Mouse (Mus musculus) heart, postnatal 4 days (tissue): ENCODE measurements at regions not wholly inside any gene's neighbourhood (a gene's known extent, or its start where the extent isn't known, plus 50 kb on each side); places are given as distances from the start of the nearest gene placed in this dataset.
A peak's percentile ranks its signal among the peaks of the same experiment; 100 is the strongest.
"Not testable (repeated sequence)": the region's sequence is repeated elsewhere in the genome, so short reads cannot be mapped to it uniquely, and the experiment has no call there.

ENCODE experiments used
- DNase-seq: peaks from one replicate; pipeline ENCODE4 v3.0.0; 2021

DNA sequence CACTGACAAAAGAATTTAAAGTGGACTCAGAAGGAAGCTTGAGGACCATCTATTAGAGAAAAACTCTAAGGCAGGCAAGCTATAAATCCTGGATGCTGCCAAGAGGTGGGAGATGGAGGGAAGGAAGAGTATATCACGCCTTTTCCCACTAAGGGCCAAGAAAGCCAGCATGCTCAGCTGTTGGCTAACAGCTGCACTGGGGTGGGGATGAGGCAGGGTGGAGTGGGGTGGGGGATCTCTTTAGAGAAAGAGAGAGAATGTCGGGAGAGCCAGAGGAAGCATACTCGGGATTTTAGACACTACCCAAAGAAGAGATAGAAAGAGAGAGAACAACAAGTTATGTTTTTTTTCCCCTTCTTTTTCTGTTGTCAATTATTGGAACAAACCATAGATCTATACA is 115.2 kb upstream of the Shb start:
- no peak for DNase-seq

DNA sequence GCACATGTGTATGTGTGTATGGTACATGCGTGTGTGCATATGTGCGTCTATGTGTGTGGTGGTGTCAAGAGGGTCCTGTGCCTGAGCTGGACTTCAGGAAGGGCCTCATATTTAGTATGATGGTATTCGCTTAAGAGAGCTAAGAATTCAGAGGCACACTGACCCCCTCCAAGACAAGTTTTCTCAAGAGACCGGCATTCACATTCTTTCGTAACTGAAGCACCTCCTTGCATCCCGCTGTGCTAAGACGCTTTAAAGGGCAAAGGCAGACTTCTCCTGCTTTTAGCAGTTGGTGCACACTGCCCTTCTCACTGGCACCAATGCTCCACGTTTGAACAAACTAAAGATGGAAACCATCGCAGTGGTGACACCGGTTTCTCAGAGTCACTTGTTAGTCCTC is 110.3 kb upstream of the Shb start:
- no peak for DNase-seq

DNA sequence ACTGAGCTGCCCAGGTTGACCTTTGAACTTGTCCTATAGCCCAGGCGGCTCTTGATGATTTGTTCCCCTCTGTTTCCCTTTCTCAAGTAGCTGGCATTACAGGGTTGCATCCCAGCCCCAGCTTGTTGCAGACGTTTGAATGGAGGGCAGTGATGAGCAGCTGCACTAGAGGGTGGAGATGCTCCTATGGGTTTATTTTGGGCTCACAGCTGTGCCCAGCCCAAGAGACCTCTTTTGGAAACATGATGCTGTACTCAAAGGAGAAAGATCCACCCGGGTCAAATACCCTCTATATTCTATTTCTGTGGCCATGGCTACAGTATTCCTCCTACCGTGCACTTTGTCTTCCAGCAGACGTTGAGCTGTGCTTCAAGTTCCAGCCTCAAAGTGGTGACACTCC is 109.0 kb upstream of the Shb start:
- no peak for DNase-seq

DNA sequence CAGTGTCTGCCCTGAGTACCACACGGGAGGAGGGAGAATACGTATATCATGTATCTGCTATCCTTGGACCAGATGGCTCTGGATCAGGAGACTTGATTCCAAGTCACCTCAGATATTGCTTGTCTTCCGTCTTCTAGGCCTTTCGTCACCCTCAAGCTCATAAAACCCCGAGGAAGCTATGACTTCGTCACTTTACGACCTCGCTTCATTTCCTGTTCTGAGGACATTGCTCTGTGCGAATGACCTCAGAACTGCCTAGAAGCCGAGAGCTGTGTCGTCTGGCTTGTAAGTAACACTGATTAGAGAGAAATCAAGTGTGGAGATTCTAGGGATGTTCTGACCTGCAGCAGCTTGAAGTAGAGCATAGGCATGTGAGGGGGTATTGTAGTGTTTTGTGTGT is 108.4 kb upstream of the Shb start:
- no peak for DNase-seq

DNA sequence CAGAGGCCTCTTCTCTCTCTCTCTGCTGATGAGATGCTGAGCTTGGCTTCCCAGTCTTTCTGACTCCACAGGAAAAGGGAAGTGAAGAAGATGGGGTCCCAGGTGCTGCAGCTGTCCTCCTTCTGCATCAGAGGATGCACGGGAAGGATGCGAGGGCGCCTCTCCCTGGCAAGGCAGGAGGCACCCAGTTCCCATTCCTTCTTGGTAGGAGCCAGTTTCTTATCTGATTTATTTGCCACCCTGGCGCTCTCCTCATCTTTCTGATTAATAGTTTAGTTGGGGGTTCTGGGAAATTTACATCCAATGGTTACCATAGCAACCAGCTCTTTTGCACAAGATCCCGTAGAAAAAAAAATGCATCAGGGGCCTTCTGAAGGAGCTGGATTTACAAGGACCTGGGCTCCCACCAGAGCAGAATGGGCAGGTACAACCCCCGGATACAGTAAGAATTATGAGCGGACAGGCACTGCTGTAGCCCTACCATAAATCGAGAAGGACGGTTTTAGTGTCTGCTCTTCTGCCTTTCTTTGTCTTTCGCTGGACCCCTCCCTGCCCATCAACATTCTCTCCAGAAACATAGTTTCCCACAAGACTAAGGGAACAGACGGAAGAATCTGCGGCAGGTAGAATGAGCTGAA is 107.2 kb upstream of the Shb start:
- DNase-seq: no peak

DNA sequence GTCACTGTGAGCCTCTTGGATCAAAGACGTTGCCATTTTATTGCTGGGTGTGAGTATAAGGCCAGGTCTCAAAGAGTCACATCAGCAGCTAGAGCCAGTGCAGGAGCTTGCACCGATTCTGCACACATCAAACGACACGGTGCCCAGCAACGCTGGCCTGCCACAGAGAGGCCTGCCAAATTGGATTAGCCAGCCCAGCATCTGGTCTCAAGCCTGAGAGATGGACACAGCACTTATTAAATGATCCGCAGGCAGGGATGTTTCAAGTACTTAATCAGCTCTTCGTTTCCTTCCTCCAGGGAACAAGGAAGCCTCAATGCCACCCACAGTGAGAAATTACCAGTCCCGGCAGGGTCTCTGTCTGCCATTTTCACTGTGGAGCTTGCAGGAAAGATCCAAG is 106.1 kb upstream of the Shb start:
- DNase-seq: no peak

DNA sequence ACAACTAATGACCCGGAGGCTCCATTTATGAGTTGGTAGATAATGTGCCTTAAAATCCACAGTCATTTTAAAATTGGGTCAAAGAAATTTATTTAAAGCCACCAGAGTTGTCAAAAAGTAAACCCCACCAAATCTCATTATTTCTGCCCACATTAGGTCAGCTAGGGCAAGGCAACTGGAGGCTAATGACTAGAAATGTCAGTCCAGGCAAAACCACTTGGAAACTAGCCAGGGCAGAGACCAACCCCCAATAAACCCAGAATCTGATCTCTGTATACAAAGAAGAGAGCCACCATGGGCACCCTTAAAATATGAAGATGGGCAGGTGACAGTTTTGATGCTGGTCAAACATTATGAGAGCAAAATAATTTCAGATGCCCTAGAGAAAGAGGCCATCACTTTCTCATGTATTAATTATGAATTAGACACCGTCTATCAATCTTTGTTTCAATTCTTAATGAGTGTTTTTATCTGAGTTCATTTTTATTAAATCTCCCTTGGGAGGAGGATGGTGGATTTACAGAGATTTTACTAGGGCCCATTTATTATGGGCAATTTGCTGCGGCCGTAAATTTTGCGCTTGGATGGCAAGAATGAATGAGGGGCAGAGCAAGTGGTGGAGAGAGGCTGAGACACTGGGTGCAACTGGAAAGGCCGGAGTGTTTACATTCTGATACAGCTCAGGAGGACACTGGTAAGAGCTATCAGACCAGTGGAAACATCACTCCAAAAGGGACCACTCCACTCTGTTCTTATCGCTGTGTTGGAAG is 99.2 kb upstream of the Shb start:
- DNase-seq: no peak

DNA sequence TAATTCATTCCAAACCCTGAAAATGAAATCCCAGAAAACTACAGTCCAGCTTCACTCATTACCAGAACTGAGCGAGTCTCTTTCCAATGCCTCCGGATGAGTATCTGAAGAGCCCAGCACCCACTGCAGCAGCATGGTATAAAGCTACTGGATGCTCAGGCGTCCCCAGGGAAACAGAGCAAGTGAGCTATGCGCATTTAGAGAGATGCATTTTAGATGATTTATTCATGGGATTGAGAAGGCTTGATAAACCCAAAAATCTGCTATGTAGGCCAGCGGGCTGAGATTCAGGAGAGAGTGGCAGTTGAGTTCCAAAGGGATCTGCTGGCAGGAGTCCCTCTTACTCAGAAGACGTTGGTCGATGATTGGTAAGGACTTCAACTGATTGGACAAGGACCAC is 93.4 kb upstream of the Shb start:
- DNase-seq: no peak

DNA sequence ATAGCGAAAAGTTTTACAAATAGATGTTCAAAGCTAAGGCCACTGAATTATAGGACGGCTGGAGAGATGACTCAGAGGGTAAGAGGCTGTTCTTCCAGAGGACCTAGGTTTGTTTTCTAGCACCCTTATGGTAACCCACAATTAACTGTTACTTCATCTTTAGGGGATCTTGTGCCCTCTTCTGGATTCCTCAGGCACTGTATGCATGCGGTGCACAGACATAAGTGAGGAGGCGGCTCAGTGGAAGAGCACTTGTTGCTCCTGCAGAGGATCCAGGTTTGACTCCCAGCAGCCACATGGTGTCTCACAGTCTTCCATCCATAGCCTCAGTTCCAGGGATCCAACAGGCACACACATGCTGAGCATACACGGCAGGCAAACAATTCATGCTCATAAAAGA is 89.7 kb upstream of the Shb start:
- no peak for DNase-seq

DNA sequence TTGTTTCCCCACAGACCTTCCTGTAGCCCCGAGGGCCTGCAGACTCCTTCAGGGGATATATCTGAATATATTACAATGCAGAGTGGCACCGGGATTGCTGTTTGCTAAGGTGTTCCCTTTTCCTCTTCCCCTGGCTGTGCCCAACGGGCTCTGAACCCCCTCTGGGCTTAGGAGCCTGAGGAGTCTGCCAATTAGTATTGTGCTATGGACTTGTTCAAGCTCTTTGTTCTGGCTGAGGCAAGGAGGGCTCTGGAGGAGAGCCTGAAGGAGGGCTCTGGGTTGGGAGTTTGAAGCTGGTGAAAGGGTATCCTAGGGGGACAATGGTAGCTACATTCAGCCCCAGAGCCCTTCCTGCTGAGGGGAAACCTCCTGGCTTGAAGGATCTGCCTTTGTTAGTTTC is 84.9 kb upstream of the Shb start:
- DNase-seq: no peak

DNA sequence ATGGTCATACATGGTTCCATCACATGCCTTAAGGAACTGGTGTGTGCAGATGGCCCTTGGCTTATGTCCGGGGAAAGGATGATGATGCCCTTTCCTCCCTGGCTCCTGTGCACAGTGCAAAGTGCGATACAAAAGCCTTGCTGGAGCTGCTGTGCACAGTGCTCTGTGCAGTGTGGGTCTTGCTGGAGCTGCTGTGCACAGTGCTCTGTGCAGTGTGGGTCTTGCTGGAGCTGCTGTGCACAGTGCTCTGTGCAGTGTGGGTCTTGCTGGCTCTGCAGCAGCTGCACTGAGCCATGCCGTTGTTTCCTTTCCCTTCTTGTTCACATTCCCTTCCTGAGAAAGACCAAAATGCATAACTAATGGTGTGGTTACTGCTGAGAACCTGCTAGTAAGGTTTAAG is 81.2 kb upstream of the Shb start:
- DNase-seq: not testable (repeated sequence)

DNA sequence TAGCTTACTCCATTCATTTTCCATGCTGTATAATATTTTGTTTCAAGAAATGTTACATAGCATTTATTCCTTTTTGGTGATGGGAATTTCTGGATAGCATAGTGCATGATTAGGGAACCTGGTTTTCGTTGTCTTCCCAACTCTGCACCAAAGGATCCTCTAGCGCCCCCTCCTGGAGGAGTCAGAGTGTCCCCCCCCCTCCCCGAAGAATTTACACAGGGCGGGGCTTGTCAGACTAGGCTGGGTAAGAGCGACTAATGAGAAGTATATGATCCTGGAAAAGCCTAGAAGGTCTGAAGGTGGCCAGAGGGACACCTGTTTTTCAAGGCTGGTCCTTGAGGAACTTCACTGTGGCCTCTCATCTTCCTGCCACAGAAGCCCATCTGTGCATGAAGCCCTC is 79.9 kb upstream of the Shb start:
- peak; percentile 73 for DNase-seq

DNA sequence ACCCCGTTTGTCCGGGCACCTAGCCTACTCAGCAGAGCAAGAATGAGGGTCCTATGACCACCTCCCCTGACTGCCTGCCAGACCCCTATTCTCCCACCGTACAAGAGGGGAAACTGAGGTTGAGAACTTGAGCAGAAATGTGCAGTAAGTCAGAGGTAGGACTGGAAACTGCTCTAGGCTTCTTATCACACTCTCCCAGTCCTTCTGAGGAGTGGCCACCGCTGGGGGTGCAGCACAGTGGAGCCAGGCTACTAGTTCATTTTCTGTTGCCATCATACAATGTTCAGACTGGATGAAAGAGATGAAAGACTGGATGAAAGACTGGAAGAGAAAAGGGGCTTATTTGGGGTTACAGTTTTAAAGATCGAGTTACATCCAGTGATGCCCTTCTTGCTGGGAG is 78.7 kb upstream of the Shb start:
- no peak for DNase-seq

DNA sequence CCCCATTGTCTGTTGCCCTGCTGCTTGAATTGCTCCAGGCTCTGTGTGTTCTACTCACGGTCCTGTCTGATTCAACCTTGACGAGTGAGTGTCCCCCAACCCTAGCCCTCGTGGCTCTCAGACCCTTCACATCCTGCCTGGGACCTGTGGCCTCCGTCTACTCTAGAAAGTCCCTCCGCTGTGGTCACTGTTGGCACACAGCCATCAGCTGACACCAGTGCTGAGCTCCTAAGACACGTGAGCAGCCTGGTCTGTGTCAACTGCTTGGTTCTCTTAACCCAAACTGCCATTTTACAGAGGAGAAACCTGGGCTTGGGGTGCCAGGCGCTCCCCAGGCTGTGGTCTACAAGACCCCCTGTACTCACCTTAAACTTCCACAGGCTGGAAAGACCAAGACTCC is 74.3 kb upstream of the Shb start:
- peak; percentile 55 for DNase-seq

DNA sequence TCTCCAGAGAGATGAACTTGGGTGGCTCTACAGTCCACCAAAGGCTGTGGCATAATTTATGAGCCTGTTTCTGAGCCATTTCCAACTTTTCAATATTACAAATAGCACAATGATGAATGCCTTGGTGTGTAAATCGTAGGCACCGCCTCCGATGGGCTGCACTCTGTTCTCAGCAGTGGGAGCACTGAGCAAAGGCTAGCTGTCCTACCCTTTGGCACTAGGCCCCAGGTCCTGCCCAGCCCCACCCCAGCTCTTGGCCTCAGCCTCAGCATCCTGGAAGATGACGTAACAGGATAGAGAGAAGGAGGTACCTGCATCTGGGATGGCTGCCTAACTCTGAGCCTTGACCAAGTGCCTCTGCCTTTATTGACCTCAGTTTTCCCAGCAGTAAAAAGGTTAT is 73.4 kb upstream of the Shb start:
- DNase-seq: no peak

DNA sequence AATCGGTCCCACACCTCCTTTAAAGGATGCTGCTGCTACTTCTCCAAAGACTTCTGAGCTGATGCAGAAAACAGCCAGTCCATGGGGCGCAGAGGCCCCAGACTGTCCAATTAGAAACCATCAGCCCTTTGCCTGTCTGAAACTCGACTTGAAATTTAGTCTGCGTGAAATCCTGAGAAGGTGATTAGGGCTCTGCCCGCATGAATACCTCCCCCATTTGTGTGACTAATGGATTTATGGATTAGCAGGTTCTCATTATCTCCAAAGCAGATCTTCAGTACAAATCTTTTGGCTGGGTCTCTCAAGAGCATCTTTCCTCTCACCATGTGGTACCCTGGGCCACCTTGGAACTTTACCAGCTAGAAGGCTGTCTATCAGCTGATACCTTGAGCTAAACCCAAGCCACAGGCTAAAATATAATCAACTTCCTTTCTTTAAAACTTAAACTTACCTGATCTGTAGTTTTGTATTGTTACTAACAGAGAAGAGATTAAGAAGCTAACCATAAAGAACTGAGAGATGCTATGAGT is 72.1 kb upstream of the Shb start:
- no peak for DNase-seq

DNA sequence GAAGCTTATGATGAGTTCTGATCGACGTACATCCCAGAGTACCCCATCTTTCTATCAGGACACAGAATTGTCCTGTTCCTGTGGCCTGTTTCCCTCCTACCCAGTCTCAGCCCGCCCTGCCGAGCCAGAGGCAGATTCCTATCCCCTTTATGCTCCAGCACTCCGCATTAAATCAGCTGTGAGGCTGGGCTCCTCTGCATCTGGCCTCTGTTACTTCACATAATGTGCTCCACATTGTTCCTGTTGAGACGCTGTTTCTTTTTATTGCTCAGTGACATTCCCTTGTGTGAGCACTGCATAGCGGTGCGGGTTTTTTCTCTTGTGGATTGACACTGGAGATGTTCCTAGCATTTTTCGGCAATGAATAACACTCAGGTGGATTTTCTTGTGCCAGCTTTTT is 68.2 kb upstream of the Shb start:
- no peak for DNase-seq

DNA sequence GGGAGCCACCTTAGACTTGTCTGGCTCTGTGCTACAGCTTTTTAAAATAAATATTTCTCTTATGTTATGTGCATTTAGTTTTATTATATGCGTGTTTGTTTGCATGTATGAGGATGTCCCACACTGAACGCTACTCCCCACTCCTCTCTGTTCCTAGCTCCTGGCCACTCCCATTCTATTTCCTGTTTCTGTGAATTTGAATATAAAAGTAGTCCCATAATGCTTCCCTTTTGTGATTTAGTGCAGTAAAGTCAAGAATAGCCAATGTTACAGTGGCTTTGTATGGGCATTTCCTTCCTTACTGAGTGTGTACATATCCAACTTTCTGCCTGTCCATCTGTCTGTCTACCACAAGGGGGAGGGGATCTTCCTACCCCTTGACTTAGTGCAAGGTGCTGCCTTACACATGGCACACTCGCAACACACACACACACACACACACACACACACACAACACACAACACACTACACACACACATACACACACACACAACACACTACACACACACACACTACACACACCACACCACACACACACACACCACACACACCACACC is 61.2 kb upstream of the Shb start:
- no peak for DNase-seq

DNA sequence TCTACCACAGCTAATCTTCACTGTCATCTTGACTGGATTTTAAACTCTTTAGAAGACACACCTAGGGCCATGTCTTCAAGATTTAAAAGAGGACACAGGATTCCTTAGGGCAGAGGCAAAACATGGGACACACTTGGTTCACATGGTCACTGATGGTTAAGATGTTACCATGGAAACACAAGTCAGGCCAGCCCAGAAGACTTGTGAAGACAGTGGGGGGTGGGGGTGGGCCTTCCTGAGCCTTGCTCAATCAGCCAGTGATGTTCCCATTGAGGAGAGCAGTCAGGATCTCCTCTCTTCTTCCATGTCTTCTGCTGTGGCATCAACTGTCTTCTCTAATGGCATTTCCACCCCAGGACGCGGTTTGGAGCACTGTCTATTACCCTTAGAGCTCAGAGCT is 60.5 kb upstream of the Shb start:
- DNase-seq: no peak

DNA sequence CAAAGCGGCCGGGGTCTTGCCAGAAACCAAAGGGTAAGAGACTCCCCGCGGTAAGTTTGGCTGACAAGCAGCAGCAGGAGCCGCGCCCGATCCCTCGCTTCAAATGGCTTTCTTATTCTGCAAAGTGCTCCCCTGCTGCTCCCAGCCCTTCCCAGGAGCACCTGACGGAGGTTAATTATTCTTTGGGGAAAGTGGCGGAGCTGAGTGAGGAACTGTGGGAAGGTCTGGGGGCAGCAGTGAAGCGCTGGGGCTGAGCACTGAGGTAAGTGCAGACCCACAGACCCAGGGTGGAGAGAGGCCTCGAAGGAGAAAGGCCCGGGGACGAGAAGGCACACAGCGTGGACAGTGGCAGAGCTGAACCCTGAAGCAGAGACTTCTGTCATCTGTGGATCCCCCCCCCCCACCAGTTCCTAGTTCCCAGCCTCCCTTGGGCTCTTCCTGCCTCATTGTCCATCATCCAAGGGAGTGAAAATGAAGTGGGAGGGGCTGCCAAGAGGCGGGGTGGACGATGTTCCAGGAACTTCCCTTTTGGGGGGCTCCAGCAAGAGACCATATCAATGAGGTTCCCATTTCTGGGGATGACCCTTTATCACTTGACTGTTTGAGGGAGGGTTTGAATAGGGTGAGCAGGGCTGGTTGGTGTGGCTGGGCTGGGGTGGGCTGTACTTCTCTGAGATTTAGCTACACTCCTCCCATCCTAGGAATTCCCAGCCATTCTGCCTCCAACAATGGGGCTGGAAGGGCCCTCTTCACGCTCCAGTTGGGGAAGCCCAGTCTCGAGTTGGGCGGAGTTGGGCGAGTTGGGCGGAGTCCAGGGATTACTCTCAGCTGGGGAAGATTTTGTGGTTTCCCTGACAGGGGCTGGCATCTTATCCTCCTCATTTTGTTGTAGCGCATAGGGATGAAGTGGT is 59.4 kb upstream of the Shb start:
- no peak for DNase-seq

DNA sequence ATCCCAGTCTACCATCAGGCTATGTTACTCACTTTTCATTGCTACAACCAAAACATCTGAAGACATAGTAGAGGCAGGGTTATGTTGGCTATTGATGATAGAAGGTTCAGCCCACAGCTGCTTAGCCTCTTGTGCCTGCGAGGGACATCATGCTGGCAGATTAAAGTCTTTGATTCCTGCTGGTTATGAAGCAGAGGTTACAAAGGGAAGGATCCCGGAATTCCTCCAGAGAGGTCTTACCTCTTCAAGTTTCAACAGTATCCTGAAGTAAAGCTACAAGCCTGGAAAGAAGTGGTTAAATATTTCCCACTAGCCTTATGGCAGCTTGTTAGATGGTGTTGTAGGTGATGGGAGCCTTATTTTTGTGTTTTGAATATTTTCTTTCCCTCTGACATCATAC is 58.6 kb upstream of the Shb start:
- DNase-seq: no peak

DNA sequence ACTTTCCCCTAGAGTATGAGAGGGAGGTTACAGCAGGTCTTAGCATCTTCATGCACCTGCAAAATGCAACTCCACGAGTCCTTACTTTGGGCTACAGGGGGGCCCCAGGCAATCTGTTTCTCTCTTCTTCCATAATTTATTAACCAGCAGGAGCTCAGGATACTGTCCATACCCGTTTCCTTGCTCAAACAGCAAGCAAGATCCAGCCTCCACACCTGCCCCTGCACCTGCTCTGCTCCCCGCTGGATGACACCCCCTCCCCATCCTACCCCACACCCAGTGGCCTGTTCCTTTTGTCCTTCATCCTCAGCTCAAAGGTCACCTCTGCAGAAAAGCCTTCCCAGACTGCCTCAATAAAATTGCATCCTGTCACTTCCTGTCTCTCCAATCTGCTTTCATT is 56.1 kb upstream of the Shb start:
- DNase-seq: no peak

DNA sequence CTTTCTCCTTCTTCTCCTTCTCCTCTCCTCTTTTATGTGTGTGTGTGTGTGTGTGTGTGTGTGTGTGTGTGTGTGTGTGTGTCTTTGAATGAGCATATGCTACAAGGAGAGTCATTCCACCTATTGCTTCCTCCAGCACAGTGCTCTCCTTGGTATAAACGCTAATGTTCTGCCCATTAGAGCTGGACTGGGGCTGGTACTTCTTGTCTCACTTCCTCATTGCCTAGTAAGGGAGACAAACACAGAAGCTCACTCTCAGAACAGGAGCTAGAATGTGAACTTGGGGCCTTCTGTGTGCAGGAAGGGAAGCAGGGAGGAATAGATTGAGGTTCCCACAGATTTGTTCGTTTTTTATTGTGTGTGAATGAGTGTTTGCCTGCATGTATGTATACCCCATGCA is 54.9 kb upstream of the Shb start:
- DNase-seq: no peak
